Mouse (Mus musculus): ENCODE data around the gene Irs3.

The Irs3 gene

GRCm38 (mm10) chr5:137656977-137657376 is 11.5 kb upstream of the Irs3 start:
- in situ Hi-C loops (cut with MseI, MboI): loop anchor here in 1 of 2 experiments (5.0 kb wide), 1 partner anchor 105 kb away; no protein-coding TSS in a partner anchor

- in situ Hi-C loops (cut with MseI, MboI): loop anchor here in 1 of 2 experiments (5.0 kb wide), 1 partner anchor 108 kb away; no protein-coding TSS in a partner anchor
Observed at GRCm38 (mm10) chr5:137654746-137655145, 9.2 kb upstream of the Irs3 start.

- in situ Hi-C loops (cut with MseI, MboI): no loop called here
Observed at GRCm38 (mm10) chr5:137653366-137653765, 7.9 kb upstream of the Irs3 start.

- in situ Hi-C loops (cut with MseI, MboI): no loop called here
Observed at GRCm38 (mm10) chr5:137652474-137652873, 7.0 kb upstream of the Irs3 start.

- in situ Hi-C loops (cut with MseI, MboI): no loop called here
Observed at GRCm38 (mm10) chr5:137649669-137650571, 4.4 kb upstream of the Irs3 start.

- in situ Hi-C loops (cut with MseI, MboI): no loop called here
Observed at GRCm38 (mm10) chr5:137649251-137649650, 3.7 kb upstream of the Irs3 start.

- in situ Hi-C loops (cut with MseI, MboI): no loop called here
Observed at GRCm38 (mm10) chr5:137647827-137648601, 2.5 kb upstream of the Irs3 start.

- in situ Hi-C loops (cut with MseI, MboI): no loop called here
Observed at GRCm38 (mm10) chr5:137645091-137645651, 343 bp downstream of the Irs3 start.

- in situ Hi-C loops (cut with MseI, MboI): no loop called here
Observed at GRCm38 (mm10) chr5:137644484-137644883, 1.0 kb downstream of the Irs3 start.

GRCm38 (mm10) chr5:137642886-137643285 is 2.6 kb downstream of the Irs3 start:
- in situ Hi-C loops (cut with MseI, MboI): no loop called here

- in situ Hi-C loops (cut with MseI, MboI): no loop called here
Observed at GRCm38 (mm10) chr5:137641054-137641453, 4.5 kb downstream of the Irs3 start, which contains the start of gene Sap25. Gene Sap25 (plus strand): TSS chr5:137641334.

GRCm38 (mm10) chr5:137639472-137639871 is 6.0 kb downstream of the Irs3 start:
- in situ Hi-C loops (cut with MseI, MboI): no loop called here

- in situ Hi-C loops (cut with MseI, MboI): no loop called here
Observed at GRCm38 (mm10) chr5:137633397-137634084, 12.0 kb downstream of the Irs3 start.

GRCm38 (mm10) chr5:137631591-137631990 is 13.9 kb downstream of the Irs3 start:
- in situ Hi-C loops (cut with MseI, MboI): no loop called here

- in situ Hi-C loops (cut with MseI, MboI): no loop called here
Observed at GRCm38 (mm10) chr5:137631171-137631570, 14.3 kb downstream of the Irs3 start.

- in situ Hi-C loops (cut with MseI, MboI): no loop called here
Observed at GRCm38 (mm10) chr5:137630602-137631001, 14.9 kb downstream of the Irs3 start.

- in situ Hi-C loops (cut with MseI, MboI): no loop called here
Observed at GRCm38 (mm10) chr5:137629906-137630545, 15.5 kb downstream of the Irs3 start.

GRCm38 (mm10) chr5:137629306-137629721 is 16.2 kb downstream of the Irs3 start:
- in situ Hi-C loops (cut with MseI, MboI): no loop called here

GRCm38 (mm10) chr5:137628498-137629305 is 16.8 kb downstream of the Irs3 start, which contains the start of the genes Fbxo24, Lrch4 and Gm20605:
Gene Fbxo24 (minus strand): TSS chr5:137629002.
Gene Lrch4 (plus strand): TSS chr5:137629121.
Gene Gm20605 (plus strand): TSS chr5:137629175.
- in situ Hi-C loops (cut with MseI, MboI): no loop called here

- in situ Hi-C loops (cut with MseI, MboI): no loop called here
Observed at GRCm38 (mm10) chr5:137627991-137628390, 17.5 kb downstream of the Irs3 start.
